Mouse (Mus musculus) cerebellum, adult 11 months (tissue): Measurements from ENCODE around the gene Dhx58.

ENCODE experiments used
- DNase-seq: peaks from one replicate; pipeline ENCODE4 v3.0.0; 2022

Dhx58 gene

DNA sequence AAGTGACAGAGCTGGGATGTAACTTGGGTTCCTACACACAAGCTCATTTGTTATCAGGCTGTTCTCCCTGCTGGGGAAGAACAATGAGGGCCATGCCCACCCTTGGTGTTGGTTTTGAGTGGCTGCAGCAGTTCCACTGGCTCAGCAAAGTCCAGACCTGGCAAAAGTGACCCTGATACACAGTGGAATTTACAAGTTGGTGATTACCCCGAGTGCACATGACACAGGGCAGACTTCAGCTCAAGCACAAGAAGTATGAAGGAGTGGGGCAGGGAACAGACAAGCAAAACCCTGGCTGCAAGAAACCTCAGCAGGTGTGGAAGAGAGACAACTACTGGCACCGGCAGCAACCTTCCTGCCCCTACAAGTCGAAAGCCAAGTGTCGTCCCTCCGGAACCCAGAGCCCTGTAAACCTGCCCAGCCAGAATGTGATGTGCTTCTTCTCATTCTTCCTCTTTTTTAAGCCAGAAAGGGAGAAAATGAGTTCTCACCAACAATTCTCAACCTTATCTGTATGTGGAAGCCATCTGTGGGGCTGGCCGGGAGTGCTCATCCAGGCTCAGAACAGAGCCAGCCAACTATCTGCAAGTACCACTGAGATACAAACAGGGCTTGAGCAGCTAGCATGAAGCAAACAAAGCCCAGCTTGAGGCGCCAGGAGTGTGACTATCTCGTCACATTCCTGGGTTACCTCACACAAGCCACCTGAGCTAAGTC is 17.9 kb upstream of the Dhx58 start:
- DNase-seq: no peak

DNA sequence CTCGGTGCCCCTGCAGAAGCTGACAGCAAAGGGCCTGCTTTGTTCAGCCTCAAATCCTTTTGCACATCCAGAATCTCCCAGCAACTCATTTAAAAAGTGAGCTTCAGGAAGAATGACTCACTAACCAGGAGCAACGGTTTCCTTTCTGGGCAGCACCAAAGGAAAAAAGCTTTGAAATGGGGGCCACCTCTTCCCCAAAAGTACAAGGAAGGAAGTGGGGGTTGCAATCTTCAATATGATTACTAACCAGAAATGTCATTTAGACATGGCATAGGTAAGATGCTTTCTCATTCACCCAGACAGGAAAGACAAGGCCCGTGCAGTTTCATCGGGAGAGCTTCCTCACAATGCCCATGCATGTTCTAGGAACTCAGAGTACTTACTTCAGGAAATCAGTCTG is 17.2 kb upstream of the Dhx58 start:
- no peak for DNase-seq

GRCm38 (mm10) chr11:100720345-100720744 is 16.3 kb upstream of the Dhx58 start:
- no peak for DNase-seq

DNA sequence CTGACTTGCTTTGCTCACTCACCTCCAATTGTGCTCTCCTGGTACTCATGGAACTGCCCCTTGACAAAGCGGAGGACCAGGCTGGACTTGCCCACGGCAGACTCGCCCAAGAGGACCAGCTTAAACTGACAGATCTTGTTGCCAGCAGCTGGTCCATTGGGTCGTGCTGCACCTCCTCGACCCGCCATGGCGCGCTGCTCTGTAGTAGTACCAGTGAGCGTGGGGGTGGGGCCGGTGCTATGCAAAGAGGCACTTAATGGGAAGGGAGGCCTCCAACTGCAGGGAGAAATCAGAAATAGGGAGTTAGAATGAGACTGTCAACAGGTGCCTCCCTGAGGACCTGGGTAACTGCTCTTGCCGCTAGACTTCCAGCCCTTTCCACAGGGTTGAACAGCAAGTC is 15.8 kb upstream of the Dhx58 start:
- no peak for DNase-seq

GRCm38 (mm10) chr11:100719312-100719711 is 15.2 kb upstream of the Dhx58 start:
- DNase-seq: no peak

- DNase-seq: no peak
Observed at GRCm38 (mm10) chr11:100718866-100719265, 14.8 kb upstream of the Dhx58 start.

- DNase-seq: no peak
Observed at GRCm38 (mm10) chr11:100718462-100718861, 14.4 kb upstream of the Dhx58 start.

- DNase-seq: no peak
Observed at GRCm38 (mm10) chr11:100716649-100717048, 12.6 kb upstream of the Dhx58 start.

DNA sequence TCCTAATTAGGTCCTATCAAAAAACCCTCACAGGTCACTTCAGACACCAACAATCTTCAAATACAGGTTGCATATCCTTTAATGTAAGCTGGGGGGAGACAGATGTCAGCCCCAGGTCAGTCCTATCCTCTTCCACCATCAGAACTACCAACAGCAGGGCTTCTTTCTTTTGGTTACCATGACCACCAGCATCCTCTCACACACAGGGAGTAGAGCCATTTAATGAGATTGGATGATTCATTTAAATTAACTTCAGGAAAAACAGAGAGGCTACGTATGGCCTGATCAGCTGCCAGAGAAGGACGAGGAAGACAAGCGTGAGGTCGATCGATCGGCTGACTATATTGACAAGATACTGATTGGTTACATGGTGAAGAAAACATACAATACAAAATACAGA is 10.9 kb upstream of the Dhx58 start:
- no peak for DNase-seq

DNA sequence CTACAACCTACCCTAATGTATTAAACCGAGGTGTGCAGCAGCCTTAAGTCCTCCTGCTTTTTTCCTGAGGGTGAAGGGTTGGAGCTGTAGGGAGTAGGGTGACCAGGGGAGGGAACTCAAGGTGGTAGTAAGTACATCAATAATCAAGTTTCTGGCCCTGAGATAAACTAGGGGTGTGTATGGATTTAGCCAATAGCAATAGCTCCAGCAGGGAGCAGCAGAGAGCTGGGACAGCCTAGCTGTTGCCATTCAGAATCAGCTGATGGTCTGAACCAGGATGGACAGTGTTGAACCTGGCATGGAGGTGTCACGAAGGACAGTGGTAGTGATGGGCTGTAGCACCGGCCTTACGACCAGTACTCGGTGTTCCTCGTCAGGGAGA is 10.5 kb upstream of the Dhx58 start:
- DNase-seq: peak; percentile 62

DNA sequence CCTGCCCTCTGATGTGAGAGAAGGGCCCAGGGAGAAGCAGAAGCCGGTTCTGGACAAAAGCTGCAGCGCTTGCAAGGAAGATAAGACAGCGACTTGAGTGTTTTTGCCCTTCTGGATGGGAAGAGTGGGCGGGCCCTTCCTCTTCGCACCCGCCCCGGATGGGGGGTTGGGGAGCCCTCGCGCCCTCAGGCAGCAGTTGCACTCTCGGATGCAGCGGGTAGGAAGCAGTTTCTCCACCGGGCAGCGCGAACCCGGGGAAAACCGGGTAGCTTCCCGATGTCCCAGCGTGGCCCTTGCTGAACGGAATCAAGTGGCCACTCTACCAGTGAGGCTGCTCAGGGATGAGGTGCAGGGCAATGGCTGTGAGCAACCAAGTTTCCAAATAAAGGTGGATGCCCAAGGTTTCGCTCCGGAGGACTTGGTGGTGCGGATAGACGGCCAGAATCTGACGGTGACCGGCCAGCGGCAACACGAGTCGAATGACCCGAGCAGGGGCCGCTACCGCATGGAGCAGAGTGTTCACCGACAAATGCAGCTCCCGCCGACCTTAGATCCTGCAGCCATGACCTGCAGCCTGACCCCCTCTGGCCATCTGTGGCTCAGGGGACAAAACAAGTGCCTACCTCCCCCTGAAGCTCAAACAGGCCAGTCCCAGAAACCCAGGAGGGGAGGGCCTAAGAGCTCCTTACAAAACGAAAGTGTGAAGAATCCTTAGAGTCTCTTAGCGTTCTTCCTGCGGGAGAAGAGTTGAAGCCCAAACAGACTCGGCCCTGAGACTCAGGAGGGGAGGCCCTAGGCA is 9.9 kb upstream of the Dhx58 start, which contains the start of gene Hspb9:
Hspb9 (plus strand) TSS at position 116 of the 799 bp plus-strand sequence.
- DNase-seq: no peak

- no peak for DNase-seq
Observed at GRCm38 (mm10) chr11:100713174-100713573, 9.1 kb upstream of the Dhx58 start.

GRCm38 (mm10) chr11:100711783-100712615 is 7.9 kb upstream of the Dhx58 start, which contains the start of gene Kat2a:
Gene Kat2a, minus strand, starts transcription at chr11:100712465.
- DNase-seq: peak; percentile 82

DNA sequence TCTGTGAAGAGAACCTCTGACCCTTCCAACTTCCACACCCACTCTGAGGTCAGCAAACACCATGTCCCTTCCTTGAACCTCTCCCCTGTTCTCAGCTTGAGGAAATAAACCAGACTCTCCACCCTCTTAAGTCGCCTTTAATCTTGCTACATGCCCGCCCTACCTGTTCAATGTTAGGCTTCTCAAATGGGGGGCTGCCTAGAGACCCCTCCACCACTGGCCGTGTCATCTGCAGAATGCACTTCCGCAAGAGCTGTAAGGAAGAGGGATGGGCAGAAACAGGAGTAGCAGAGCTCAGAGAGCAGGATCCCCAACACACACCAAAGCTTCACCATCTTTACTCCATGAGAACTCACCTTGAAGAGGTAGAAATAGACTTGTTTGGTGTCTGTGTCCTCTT is 6.9 kb upstream of the Dhx58 start:
- no peak for DNase-seq

- no peak for DNase-seq
Observed at GRCm38 (mm10) chr11:100710528-100710927, 6.5 kb upstream of the Dhx58 start.

- DNase-seq: no peak
Observed at GRCm38 (mm10) chr11:100709201-100709810, 5.2 kb upstream of the Dhx58 start.

DNA sequence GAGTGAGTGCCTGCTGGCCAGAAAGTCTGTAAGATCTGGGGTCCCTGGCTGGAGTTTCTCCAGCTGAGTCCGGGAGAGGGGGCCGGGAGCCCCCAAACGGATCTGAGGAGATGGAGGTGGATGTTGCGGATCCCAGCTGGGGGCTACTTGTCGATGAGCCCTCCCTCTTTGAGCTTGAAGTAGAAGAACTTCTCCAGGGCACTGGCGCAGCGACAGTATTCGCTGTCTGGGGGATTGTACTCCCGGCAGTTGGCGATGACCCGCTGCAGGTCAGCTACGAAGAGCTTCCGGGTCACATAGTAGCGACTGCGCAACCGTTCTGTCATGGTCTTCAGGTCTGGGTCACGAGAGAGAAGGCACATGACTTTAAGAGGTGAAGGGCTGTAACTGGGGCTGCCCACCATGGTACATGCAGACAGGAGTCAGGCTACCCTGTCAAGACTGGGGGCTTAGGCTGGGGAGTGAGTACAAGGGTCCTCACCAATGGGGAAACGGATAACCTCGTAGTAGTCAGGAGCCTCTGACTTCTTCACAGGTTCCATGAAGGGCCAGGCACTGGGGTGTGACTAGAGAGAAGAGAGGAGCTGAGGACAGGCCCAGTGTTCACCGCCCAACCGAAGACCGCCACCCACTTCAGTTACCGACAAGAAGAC is 1.1 kb upstream of the Dhx58 start:
- DNase-seq: no peak

DNA sequence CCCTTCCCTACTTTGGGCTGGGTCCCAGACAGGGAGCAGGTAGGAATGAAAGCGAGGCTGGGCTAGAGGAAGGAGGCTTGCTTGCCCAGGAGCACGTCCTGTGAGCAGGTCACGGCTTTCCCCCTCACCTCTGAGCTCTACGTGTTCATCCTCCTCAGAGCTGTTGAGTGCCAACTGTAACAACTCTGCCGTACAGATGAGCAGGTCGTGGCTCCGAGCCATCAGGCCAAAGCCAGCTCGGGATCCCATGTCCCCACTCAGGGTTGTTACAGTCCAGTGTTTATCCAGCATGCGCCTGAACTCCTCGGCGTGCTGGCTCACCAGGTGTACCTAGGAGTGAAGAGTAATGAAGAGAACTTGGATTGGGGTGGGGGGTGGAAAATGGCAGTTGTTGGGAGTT is 705 bp downstream of the Dhx58 start:
- DNase-seq: no peak

- DNase-seq: no peak
Observed at GRCm38 (mm10) chr11:100702906-100703305, 1.2 kb downstream of the Dhx58 start.

GRCm38 (mm10) chr11:100702081-100702851 is 1.8 kb downstream of the Dhx58 start:
- peak; percentile 49 for DNase-seq

- no peak for DNase-seq
Observed at GRCm38 (mm10) chr11:100701301-100701700, 2.8 kb downstream of the Dhx58 start.

GRCm38 (mm10) chr11:100700710-100701109 is 3.4 kb downstream of the Dhx58 start:
- no peak for DNase-seq
